Mouse (Mus musculus): ENCODE data around the gene Podn.

The Podn gene

DNA sequence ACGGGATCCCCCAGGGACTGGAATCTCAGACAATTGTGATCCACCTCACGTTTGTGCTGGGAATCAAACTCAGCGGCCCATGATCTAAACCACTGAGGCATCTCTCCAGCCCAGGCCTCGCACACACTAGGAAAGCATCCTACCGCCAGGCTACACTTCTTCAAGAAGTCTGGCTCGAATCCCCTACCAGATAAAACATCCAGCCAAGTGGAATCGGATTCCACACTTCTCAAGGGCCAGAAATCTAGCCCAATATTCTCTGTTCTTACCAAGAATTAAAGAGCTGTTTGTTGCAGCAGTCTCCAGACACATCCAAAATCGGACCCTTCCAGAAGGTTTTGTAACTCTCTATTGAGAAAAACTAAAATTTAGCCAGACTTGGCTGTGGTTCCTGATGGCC lies 59.2 kb downstream of the Podn start:
- no peak for DNase-seq (ENCODE audit: low spot score)

DNA sequence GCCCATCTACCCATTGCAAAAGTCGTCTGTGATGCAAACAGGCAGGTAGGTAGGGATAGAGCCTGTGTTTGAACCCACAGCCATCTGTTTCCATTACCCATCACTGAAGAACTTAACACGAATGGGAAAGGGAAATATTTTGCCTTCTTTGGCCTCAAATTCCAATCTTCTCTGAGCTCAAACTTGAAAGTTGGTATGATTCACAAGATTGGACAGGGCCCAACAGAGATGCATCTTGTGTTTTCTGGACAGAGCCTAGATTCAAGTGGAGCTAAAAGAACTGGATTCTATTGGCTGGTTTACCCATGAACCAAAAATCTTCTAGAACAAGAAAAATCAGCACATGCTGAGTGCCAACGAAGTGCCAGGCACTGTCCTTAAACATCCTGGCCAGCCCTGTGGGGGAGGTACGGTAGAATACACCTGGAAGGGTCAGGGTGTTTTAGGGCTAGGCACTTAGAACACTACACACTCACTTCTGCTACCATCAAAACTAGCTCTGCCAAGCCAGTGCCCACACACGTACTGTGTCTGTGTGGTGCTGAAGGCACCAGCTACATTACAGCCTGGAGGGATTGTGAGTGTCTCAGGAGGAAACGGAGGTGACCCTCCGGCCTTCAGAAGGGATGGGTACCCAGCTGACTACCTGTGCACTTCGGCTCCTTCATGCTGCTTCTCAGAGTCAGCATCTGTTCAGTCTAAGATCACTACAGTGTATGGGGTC lies 63.0 kb downstream of the Podn start:
- DNase-seq (ENCODE audit: low spot score) = no peak

DNA sequence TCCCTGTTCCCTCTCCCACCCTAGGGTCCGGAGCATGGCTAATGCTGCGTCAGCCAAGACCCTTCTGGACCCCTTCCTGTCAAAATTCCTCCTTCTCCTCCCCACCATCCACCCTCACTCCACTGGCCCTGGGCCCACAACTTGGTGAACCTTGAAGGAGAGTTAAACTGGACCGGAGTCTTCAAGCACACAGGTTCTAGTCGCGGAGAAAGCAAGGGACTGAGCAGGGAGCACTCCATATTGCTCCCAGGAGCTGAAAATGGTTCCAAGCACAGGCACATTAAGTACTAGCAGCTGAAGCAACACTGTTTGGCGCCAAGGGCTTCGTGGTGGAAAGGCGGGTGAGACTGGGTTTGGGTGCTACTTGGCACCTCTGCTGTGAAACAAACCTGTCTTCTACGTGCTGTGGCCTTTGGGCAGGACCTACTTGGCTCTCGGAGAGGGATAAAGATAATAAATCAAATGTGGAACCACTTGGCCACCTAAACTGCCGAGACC lies 63.8 kb downstream of the Podn start:
- no peak for DNase-seq (ENCODE audit: low spot score)

- no peak for DNase-seq (ENCODE audit: low spot score)
Observed at GRCm38 (mm10) chr4:108031502-108032351, 64.5 kb downstream of the Podn start.

GRCm38 (mm10) chr4:108030888-108031501 lies 65.2 kb downstream of the Podn start:
- DNase-seq (ENCODE audit: low spot score) = no peak

GRCm38 (mm10) chr4:108026193-108026592 lies 70.1 kb downstream of the Podn start:
- no peak for DNase-seq (ENCODE audit: low spot score)

DNA sequence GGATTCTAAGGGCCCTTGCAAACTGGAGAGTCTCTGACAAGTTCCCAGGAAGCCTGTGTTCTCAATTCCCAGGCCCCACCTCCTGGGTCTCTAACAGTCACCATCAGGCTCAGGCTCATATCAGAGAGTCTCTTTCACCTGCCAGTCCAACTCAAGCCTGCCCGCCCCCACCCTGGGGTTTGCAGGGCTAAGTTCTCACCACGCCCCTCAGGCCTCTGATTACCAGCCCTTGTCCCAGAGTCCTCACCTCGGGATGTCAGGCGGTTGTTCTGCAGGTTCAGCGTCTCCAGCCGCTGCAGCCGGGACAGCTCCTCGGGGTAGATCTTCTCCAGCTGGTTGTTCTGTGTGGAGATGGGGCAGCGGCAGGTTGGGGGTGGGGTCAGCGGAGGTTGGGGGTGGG lies 71.0 kb downstream of the Podn start:
- DNase-seq (ENCODE audit: low spot score) = peak; percentile 75

- no peak for DNase-seq (ENCODE audit: low spot score)
Observed at GRCm38 (mm10) chr4:108024641-108025040, 71.6 kb downstream of the Podn start.

GRCm38 (mm10) chr4:108023186-108023585 lies 73.1 kb downstream of the Podn start:
- no peak for DNase-seq (ENCODE audit: low spot score)

- no peak for DNase-seq (ENCODE audit: low spot score)
Observed at GRCm38 (mm10) chr4:108020178-108020577, 76.1 kb downstream of the Podn start.

GRCm38 (mm10) chr4:108018961-108019921 lies 77.0 kb downstream of the Podn start:
- no peak for DNase-seq (ENCODE audit: low spot score)

GRCm38 (mm10) chr4:108018241-108018923 lies 77.9 kb downstream of the Podn start:
- no peak for DNase-seq (ENCODE audit: low spot score)

- no peak for DNase-seq (ENCODE audit: low spot score)
Observed at GRCm38 (mm10) chr4:108017839-108018238, 78.4 kb downstream of the Podn start.

GRCm38 (mm10) chr4:108016321-108016720 lies 79.9 kb downstream of the Podn start:
- DNase-seq (ENCODE audit: low spot score) = no peak

GRCm38 (mm10) chr4:108015067-108015765 lies 81.0 kb downstream of the Podn start:
- peak; percentile 26 for DNase-seq (ENCODE audit: low spot score)

GRCm38 (mm10) chr4:108014466-108014865 lies 81.8 kb downstream of the Podn start:
- no peak for DNase-seq (ENCODE audit: low spot score)

GRCm38 (mm10) chr4:108008541-108008940 lies 87.7 kb downstream of the Podn start:
- no peak for DNase-seq (ENCODE audit: low spot score)

- DNase-seq (ENCODE audit: low spot score) = peak; percentile 23
Observed at GRCm38 (mm10) chr4:108007532-108008103, 88.6 kb downstream of the Podn start.

DNA sequence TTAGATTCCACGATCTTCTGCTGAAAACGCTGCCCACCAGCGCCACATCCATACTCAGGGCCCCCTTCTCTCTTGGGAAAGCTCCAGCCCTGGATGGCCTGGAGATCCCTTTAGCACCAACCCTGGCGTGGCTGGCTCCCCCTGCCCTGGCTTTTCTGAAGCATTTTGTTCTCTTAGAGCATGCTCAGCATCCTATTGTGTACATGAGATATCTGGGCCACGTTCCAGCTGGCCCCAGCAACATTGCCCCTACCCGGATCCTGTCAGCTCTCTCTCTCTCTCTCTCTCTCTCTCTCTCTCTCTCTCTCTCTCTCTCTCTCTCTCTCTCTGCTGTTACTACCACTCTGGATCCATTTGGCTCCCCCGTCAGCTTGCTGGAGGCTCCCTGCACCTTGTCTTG lies 90.9 kb downstream of the Podn start:
- DNase-seq (ENCODE audit: low spot score) = no peak

DNA sequence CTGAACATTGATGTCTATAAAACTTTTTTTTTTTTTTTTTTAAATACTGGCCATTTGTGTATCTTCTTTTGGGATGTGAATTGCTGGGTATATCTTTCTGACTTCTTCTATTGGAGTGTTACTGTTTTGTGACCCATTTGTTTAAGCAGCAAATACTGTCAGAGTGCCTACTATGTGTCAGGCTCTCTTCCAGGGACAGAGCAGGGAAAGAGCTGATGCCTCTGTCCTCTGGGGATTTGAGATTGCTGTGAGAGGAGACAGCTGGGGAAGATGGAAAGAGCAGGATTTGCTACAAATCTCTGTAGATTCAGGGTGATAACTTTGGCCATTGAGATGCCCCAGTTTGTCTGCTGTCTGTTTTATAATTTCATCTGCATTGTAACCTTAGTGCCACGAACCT lies 96.9 kb downstream of the Podn start:
- no peak for DNase-seq (ENCODE audit: low spot score)

Measured in yolk sac, embryonic 10.5 days (tissue).